Mouse (Mus musculus) embryonic facial prominence, embryonic 10.5 days (tissue): Measurements from ENCODE around the gene Afdn. TPM values are rescaled to one million over a fixed set of nuclear protein-coding genes. Genes with fewer than 3 reads are reported as not detected.
A peak's percentile ranks its signal among the peaks of the same experiment; 100 is the strongest.

Source experiments
- DNase-seq: peaks from one replicate; pipeline ENCODE4 v3.0.0-alpha.2; 2017; ENCODE audit warnings: low spot score
- H3K27ac ChIP-seq: fragments of 300-500 bp; sonication (generic); replicated peaks from 2 replicates; pipeline ENCODE4 v1.5.1; 2016; ENCODE audit warnings: mild to moderate bottlenecking
- H3K27me3 ChIP-seq: fragments of 300-500 bp; sonication (generic); replicated peaks from 2 replicates; pipeline ENCODE4 v1.6.1; 2016; ENCODE audit warnings: low read depth, mild to moderate bottlenecking; ENCODE audit not compliant: poor library complexity, severe bottlenecking
- H3K36me3 ChIP-seq: fragments of 300-500 bp; sonication (generic); replicated peaks from 2 replicates; pipeline ENCODE4 v1.6.1; 2016; ENCODE audit warnings: mild to moderate bottlenecking, moderate library complexity
- H3K4me1 ChIP-seq: fragments of 300-500 bp; sonication (generic); 2 replicates; pipeline ENCODE4 v1.6.1; 2016
- H3K4me3 ChIP-seq: fragments of 300-500 bp; sonication (generic); 2 replicates; pipeline ENCODE4 v1.5.1; 2016; ENCODE audit warnings: mild to moderate bottlenecking, moderate library complexity
- H3K9me3 ChIP-seq: fragments of 300-500 bp; sonication (generic); 2 replicates; pipeline ENCODE4 v1.6.1; 2016; ENCODE audit warnings: mild to moderate bottlenecking
- WGBS: fragments of 180-500 bp; shearing (Covaris S2); methylation state at CpG from one replicate; pipeline ENCODE4 v1.1.7; 2016; 5-methylcytosine and 5-hydroxymethylcytosine counted together
- polyA plus RNA-seq: library from polyadenylated mRNA; unstranded; fragments of >200 nt; fragmentation: Nextera tagmentation; extraction: Ambion mirVana; gene quantifications from 2 replicates; pipeline ENCODE4 v1.2.1, GENCODE M21; 2016

Afdn gene
- polyA plus RNA-seq, 1 experiment from 2014 or later, result 61.0 TPM

DNA sequence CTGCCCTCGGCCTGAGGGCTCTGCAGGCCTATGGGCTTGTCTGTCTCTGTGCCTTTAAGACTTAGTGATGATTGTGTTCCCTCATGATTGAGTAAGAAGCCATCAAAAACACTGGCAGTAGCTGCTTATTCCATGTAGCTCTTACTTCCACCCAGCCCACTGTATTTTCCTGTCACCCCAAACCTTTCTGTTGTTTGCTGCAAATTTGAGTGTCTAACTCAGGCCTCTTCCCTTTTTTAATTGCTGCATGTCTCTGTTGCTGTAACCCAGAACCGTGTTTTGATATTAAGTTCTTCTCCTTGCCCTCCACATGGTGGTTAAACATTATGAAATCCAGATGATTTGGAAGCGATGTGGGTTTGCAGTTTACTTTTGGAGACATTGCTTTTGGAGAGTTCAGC is 106.6 kb downstream of the Afdn start:
- H3K27me3 ChIP-seq, result no peaks in the 10 kb centered on the region
- H3K9me3 ChIP-seq, result no peaks in the 10 kb centered on the region
- no peak overlapping the region for H3K4me3 ChIP-seq
- peaks cover 57% of the 10 kb centered on the region for H3K36me3 ChIP-seq
- H3K4me1 ChIP-seq, result peaks cover 11% of the 10 kb centered on the region
- no peak for DNase-seq
- peak overlapping the region; percentile 59; the same call in 1 of the 2 replicates for H3K27ac ChIP-seq
- WGBS, result 60% methylated on average over 3 of the region's 3 CpGs

- no peaks in the 10 kb centered on the region for H3K9me3 ChIP-seq
- no peaks in the 10 kb centered on the region for H3K27me3 ChIP-seq
- DNase-seq, result peak; percentile 44
- H3K27ac ChIP-seq, result peak overlapping the region; percentile 59
- peaks cover 11% of the 10 kb centered on the region for H3K4me1 ChIP-seq
- H3K4me3 ChIP-seq, result no peak overlapping the region
- peaks cover 56% of the 10 kb centered on the region for H3K36me3 ChIP-seq
- WGBS, result 31% methylated on average over 6 of the region's 6 CpGs
These were observed 107.1 kb downstream of the Afdn start for GRCm38 (mm10) chr17:13867475-13867874.

DNA sequence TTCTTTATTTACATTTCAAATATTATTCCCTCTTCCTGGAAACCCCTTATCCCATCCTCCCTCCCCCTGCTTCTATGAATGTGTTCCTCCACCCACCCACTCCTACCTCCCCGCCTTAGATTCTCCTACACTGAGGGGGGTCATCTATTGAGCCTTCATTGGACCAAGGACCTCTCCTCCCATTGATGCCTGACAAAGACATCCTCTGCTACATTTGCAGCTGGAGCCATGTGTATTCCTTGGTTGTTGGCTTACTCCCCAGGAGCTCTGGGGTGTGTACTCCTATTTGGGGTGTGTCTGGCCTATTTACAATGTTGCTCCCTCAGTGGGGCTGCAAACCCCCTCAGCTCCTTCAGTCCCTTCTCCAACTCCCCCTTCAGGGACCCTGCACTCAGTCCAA is 109.9 kb downstream of the Afdn start:
- Histone ChIP-seq H3K4me1 (peaks cover 11% of the 10 kb centered on the region), H3K36me3 (peaks cover 42% of the 10 kb centered on the region), H3K9me3 (peaks cover 5% of the 10 kb centered on the region; the same call in 1 of the 2 replicates), H3K4me3 (no peak overlapping the region), H3K27me3 (no peaks in the 10 kb centered on the region), H3K27ac (no peak overlapping the region)
- DNase-seq, result no peak
- WGBS, result 96% methylated on average over 1 of the region's 1 CpGs

GRCm38 (mm10) chr17:13874245-13874644 is 113.9 kb downstream of the Afdn start:
- no peaks in the 10 kb centered on the region for H3K27me3 ChIP-seq
- H3K4me3 ChIP-seq, result no peak overlapping the region
- WGBS, result 100% methylated on average over 1 of the region's 1 CpGs
- H3K9me3 ChIP-seq, result peaks cover 5% of the 10 kb centered on the region; the same call in 1 of the 2 replicates
- no peak overlapping the region for H3K27ac ChIP-seq
- no peaks in the 10 kb centered on the region for H3K4me1 ChIP-seq
- H3K36me3 ChIP-seq, result peaks cover 51% of the 10 kb centered on the region
- DNase-seq, result no peak

DNA sequence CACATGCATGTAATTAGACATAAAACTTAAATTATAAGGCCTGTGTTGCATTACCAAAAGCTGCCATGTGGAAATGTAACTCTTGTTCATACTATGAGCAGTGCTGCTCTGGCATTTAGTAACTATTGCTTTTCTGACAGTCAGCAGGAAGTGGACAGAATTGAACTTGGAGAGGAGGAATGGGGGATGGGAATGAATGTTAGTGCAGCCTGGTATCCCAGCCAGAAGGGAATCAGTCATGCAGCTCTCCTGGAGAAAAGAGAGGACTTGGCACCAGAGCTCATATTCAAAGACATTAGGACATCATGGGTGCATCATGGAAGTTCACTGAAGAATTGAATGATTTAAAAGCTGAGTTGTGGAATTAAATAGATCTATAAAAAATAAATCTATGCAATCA is 117.1 kb downstream of the Afdn start:
- H3K36me3 ChIP-seq, result peaks cover 47% of the 10 kb centered on the region
- no peaks in the 10 kb centered on the region for H3K27me3 ChIP-seq
- no peaks in the 10 kb centered on the region for H3K4me1 ChIP-seq
- peaks cover 5% of the 10 kb centered on the region; the same call in 1 of the 2 replicates for H3K9me3 ChIP-seq
- no peak overlapping the region for H3K4me3 ChIP-seq
- H3K27ac ChIP-seq, result no peak overlapping the region
- no peak for DNase-seq

DNA sequence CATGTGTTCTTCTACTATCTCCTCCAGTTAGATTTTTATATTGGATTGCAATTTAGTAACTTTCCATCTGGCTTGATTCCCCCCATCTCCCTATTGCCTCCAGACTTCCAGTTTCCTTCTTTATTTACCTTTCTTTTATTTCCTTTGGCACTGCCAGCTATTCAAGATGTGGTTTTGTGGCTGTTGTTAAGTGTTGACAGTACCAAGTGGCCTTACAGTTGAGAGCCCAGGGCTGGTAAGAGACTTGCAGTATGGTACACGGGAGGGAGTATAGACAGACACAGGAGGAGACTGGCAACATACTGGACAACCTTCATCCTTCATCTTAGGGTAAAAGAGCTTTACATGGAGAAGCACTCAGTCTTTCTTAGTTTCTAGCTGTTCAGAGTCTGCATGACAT is 119.4 kb downstream of the Afdn start:
- Histone ChIP-seq H3K27me3 (no peaks in the 10 kb centered on the region), H3K36me3 (peaks cover 53% of the 10 kb centered on the region), H3K4me3 (no peak overlapping the region), H3K4me1 (no peaks in the 10 kb centered on the region), H3K9me3 (no peaks in the 10 kb centered on the region), H3K27ac (no peak overlapping the region)
- 81% methylated on average over 1 of the region's 1 CpGs for WGBS
- DNase-seq, result no peak

DNA sequence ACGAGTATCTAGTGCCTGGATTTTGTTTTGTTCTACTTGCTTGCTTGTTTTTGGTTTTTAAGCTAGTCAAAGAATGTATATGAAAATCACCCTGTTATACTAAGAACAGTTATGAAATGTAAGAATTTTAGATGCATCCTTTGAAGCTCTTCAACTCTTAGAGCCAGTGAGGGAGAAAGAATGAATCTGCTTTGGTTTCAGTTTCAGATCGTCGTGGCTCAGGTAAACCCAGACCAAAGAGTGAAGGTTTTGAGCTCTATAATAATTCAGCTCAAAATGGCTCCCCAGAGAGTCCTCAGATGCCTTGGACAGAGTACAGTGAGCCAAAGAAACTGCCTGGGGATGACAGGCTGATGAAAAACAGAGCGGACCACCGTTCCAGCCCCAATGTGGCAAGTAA is 123.2 kb downstream of the Afdn start:
- DNase-seq, result no peak
- Histone ChIP-seq H3K27me3 (no peaks in the 10 kb centered on the region), H3K36me3 (peaks cover 74% of the 10 kb centered on the region), H3K4me1 (no peaks in the 10 kb centered on the region), H3K9me3 (no peaks in the 10 kb centered on the region), H3K4me3 (no peak overlapping the region), H3K27ac (no peak overlapping the region)
- 85% methylated on average over 5 of the region's 5 CpGs for WGBS

DNA sequence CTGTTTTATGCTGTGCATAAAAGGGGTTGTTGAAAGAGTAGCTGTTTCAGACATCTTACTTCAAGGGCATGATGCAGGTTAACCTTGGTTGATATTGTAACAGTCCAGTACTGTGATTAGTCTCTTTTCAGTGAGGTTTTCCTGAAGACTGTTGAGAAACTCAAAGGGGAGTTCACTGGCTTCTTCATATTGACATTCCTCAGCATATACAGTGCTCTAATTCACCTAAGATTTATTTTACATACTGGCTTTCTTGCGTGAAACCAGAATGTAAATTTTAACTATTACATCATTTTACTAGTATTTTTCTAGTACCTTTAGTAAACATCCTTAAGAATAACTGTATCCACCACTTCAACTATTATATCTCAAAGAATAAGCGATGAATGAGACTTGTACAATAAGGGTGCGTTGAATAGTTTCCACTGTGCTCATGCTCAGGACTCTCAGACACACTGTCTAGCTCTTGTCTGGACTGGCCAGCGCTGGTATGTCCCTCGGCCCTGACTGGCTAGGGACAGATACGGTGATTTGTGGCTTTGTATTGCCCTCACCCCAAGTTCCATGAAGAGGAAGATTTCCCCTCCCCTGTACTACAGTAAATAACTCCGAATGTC is 129.6 kb downstream of the Afdn start:
- Histone ChIP-seq H3K27me3 (no peaks in the 10 kb centered on the region), H3K36me3 (peaks cover 44% of the 10 kb centered on the region), H3K4me1 (no peaks in the 10 kb centered on the region), H3K27ac (no peak overlapping the region), H3K9me3 (no peaks in the 10 kb centered on the region), H3K4me3 (no peak overlapping the region)
- no peak for DNase-seq
- 91% methylated on average over 7 of the region's 7 CpGs for WGBS

GRCm38 (mm10) chr17:13890932-13891331 is 130.6 kb downstream of the Afdn start:
- Histone ChIP-seq H3K4me3 (no peak overlapping the region), H3K27ac (no peak overlapping the region), H3K4me1 (no peaks in the 10 kb centered on the region), H3K36me3 (peaks cover 42% of the 10 kb centered on the region), H3K9me3 (no peaks in the 10 kb centered on the region), H3K27me3 (no peaks in the 10 kb centered on the region)
- 77% methylated on average over 1 of the region's 1 CpGs for WGBS
- no peak for DNase-seq

DNA sequence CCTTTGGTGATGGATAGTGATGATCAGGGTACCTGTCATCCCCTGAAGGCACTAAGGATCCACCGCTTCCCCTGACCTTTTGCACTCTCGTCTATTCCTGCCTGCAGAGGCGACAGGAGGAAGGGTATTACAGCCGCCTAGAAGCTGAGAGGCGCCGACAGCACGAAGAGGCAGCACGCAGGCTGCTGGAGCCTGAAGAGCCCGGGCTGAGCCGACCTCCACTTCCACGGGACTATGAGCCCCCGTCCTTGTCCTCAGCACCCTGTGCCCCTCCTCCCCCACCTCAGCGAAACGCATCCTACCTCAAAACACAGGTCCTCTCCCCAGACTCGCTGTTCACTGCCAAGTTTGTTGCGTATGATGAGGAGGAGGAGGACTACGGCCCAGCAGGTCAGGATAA is 138.5 kb downstream of the Afdn start:
- H3K4me3 ChIP-seq, result no peak overlapping the region
- H3K27ac ChIP-seq, result no peak overlapping the region
- H3K27me3 ChIP-seq, result no peaks in the 10 kb centered on the region
- H3K9me3 ChIP-seq, result no peaks in the 10 kb centered on the region
- peaks cover 71% of the 10 kb centered on the region for H3K36me3 ChIP-seq
- no peaks in the 10 kb centered on the region for H3K4me1 ChIP-seq
- 82% methylated on average over 17 of the region's 17 CpGs for WGBS
- DNase-seq, result no peak

GRCm38 (mm10) chr17:13899241-13899640 is 138.9 kb downstream of the Afdn start:
- no peaks in the 10 kb centered on the region for H3K9me3 ChIP-seq
- H3K27me3 ChIP-seq, result no peaks in the 10 kb centered on the region
- no peaks in the 10 kb centered on the region for H3K4me1 ChIP-seq
- WGBS, result 93% methylated on average over 7 of the region's 7 CpGs
- peaks cover 75% of the 10 kb centered on the region for H3K36me3 ChIP-seq
- no peak for DNase-seq
- H3K27ac ChIP-seq, result no peak overlapping the region
- H3K4me3 ChIP-seq, result no peak overlapping the region

DNA sequence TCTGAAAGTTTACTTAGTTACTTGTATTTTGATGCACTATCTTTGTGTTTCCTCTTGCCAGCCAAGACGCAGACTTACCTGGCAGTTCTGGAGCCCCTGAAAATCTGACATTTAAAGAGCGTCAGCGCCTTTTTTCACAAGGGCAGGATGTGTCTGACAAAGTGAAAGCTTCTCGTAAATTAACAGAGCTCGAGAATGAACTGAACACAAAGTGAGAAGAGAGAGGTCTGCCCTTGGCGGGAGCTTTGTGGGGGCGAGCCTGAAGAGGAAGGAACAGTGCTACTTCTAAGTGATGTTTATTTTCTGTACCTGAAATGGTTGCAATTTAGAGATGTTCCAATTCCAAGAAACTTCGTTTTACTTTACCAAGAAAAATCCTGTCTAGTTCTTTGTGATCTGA is 143.5 kb downstream of the Afdn start:
- Histone ChIP-seq H3K4me1 (no peaks in the 10 kb centered on the region), H3K27me3 (no peaks in the 10 kb centered on the region), H3K4me3 (no peak overlapping the region), H3K27ac (no peak overlapping the region), H3K9me3 (no peaks in the 10 kb centered on the region), H3K36me3 (peaks cover 69% of the 10 kb centered on the region)
- 91% methylated on average over 8 of the region's 8 CpGs for WGBS
- no peak for DNase-seq

DNA sequence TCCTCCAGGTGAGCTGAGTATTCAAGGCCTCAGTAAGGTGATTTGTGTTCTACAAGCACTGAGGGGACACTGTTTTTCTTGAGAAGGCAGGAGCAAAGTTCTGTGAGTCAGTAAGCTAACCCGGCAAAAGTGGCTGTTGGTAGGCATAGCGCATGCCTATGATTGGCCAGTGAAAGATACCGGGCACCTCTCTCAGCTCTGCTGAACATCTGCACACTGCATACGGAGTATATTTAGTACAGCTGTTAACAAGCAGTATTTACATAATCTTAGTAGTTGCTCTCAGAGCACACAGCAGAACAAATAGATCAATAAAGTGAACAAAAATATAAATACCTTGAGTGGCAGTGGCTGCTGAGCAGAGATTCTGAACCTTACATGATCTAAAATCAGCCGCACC is 146.7 kb downstream of the Afdn start:
- H3K27me3 ChIP-seq, result no peaks in the 10 kb centered on the region
- no peak overlapping the region for H3K27ac ChIP-seq
- H3K36me3 ChIP-seq, result peaks cover 46% of the 10 kb centered on the region
- no peak for DNase-seq
- H3K9me3 ChIP-seq, result no peaks in the 10 kb centered on the region
- H3K4me1 ChIP-seq, result no peaks in the 10 kb centered on the region
- H3K4me3 ChIP-seq, result no peak overlapping the region
- 93% methylated on average over 5 of the region's 5 CpGs for WGBS
